Mouse (Mus musculus): ENCODE measurements around the gene Yaf2. TPM values are rescaled to one million over a fixed set of nuclear protein-coding genes. Genes with fewer than 3 reads are reported as not detected.

Gene Yaf2
- polyA plus RNA-seq, 1 experiment from 2014 or later: 31.4 TPM

- Histone ChIP-seq H3K27me3 (replicated peaks; ENCODE audit: control insufficient read depth, insufficient read depth, low read length) (no peaks in the 10 kb centered on the region), H3K27ac (ENCODE audit: low read length) (no peak overlapping the region), H3K36me3 (ENCODE audit: control insufficient read depth, insufficient read depth, low read length) (no peaks in the 10 kb centered on the region), H3K4me1 (ENCODE audit: control insufficient read depth, insufficient read depth, low read length) (no peaks in the 10 kb centered on the region; the same call in none of the 2 replicates), H3K9me3 (ENCODE audit: control insufficient read depth, low read length) (no peaks in the 10 kb centered on the region), H3K9ac (ENCODE audit: low read depth, low read length) (no peak overlapping the region), H3K4me3 (ENCODE audit: low read length) (no peak overlapping the region), H3K4me2 (ENCODE audit: low read depth, low read length) (no peak overlapping the region)
- ATAC-seq: no peak
- WGBS: 66% methylated on average over 2 of the region's 2 CpGs
Measured at GRCm38 (mm10) chr15:93298197-93298596, 38.5 kb downstream of the Yaf2 start.

- no peaks in the 10 kb centered on the region for H3K9me3 ChIP-seq (ENCODE audit: control insufficient read depth, low read length)
Measured at GRCm38 (mm10) chr15:93294483-93294882, 42.3 kb downstream of the Yaf2 start.

GRCm38 (mm10) chr15:93288321-93288720 is 48.4 kb downstream of the Yaf2 start:
- no peak overlapping the region for H3K27ac ChIP-seq (ENCODE audit: low read length)
- H3K36me3 ChIP-seq (ENCODE audit: control insufficient read depth, insufficient read depth, low read length): 0 out of 2 replicates have a peak, but pooled peaks cover 3% of the 10 kb centered on the region
- 92% methylated on average over 4 of the region's 4 CpGs for WGBS
- ATAC-seq: no peak
- no peaks in the 10 kb centered on the region for H3K9me3 ChIP-seq (ENCODE audit: control insufficient read depth, low read length)
- no peaks in the 10 kb centered on the region for H3K27me3 ChIP-seq (replicated peaks; ENCODE audit: control insufficient read depth, insufficient read depth, low read length)
- H3K4me2 ChIP-seq (ENCODE audit: low read depth, low read length): no peak overlapping the region
- H3K4me1 ChIP-seq (ENCODE audit: control insufficient read depth, insufficient read depth, low read length): no peaks in the 10 kb centered on the region
- no peak overlapping the region for H3K4me3 ChIP-seq (ENCODE audit: low read length)
- H3K9ac ChIP-seq (ENCODE audit: low read depth, low read length): no peak overlapping the region

More at GRCm38 (mm10) chr15:93294483-93294882, 42.3 kb downstream of the Yaf2 start:
- WGBS: 62% methylated on average over 11 of the region's 11 CpGs
- no peaks in the 10 kb centered on the region for H3K36me3 ChIP-seq (ENCODE audit: control insufficient read depth, insufficient read depth, low read length)
- H3K27me3 ChIP-seq (replicated peaks; ENCODE audit: control insufficient read depth, insufficient read depth, low read length): no peaks in the 10 kb centered on the region
- H3K4me3 ChIP-seq (ENCODE audit: low read length): no peak overlapping the region
- no peak overlapping the region for H3K9ac ChIP-seq (ENCODE audit: low read depth, low read length)
- no peak overlapping the region for H3K27ac ChIP-seq (ENCODE audit: low read length)
- no peak overlapping the region for H3K4me2 ChIP-seq (ENCODE audit: low read depth, low read length)
- peak; percentile 44; the same call in 1 of the 2 replicates for ATAC-seq
- H3K4me1 ChIP-seq (ENCODE audit: control insufficient read depth, insufficient read depth, low read length): no peaks in the 10 kb centered on the region; the same call in none of the 2 replicates

- Histone ChIP-seq H3K27ac (ENCODE audit: low read length) (no peak overlapping the region), H3K9ac (ENCODE audit: low read depth, low read length) (no peak overlapping the region), H3K4me3 (ENCODE audit: low read length) (no peak overlapping the region), H3K27me3 (replicated peaks; ENCODE audit: control insufficient read depth, insufficient read depth, low read length) (no peaks in the 10 kb centered on the region), H3K4me2 (ENCODE audit: low read depth, low read length) (no peak overlapping the region), H3K4me1 (ENCODE audit: control insufficient read depth, insufficient read depth, low read length) (no peaks in the 10 kb centered on the region), H3K9me3 (ENCODE audit: control insufficient read depth, low read length) (no peaks in the 10 kb centered on the region), H3K36me3 (ENCODE audit: control insufficient read depth, insufficient read depth, low read length) (0 out of 2 replicates have a peak, but pooled peaks cover 3% of the 10 kb centered on the region)
- no peak for ATAC-seq
- 64% methylated on average over 2 of the region's 2 CpGs for WGBS
Measured at GRCm38 (mm10) chr15:93287628-93288027, 49.1 kb downstream of the Yaf2 start.

GRCm38 (mm10) chr15:93285244-93285643 is 51.5 kb downstream of the Yaf2 start:
- 0 out of 2 replicates have a peak, but pooled peaks cover 3% of the 10 kb centered on the region for H3K36me3 ChIP-seq (ENCODE audit: control insufficient read depth, insufficient read depth, low read length)
- ATAC-seq: no peak

GRCm38 (mm10) chr15:93284326-93284725 is 52.4 kb downstream of the Yaf2 start:
- ATAC-seq: no peak
- Histone ChIP-seq H3K27me3 (replicated peaks; ENCODE audit: control insufficient read depth, insufficient read depth, low read length) (no peaks in the 10 kb centered on the region), H3K4me1 (ENCODE audit: control insufficient read depth, insufficient read depth, low read length) (no peaks in the 10 kb centered on the region), H3K9ac (ENCODE audit: low read depth, low read length) (no peak overlapping the region), H3K36me3 (ENCODE audit: control insufficient read depth, insufficient read depth, low read length) (0 out of 2 replicates have a peak, but pooled peaks cover 3% of the 10 kb centered on the region), H3K27ac (ENCODE audit: low read length) (no peak overlapping the region), H3K4me2 (ENCODE audit: low read depth, low read length) (no peak overlapping the region), H3K9me3 (ENCODE audit: control insufficient read depth, low read length) (no peaks in the 10 kb centered on the region), H3K4me3 (ENCODE audit: low read length) (no peak overlapping the region)
- 78% methylated on average over 6 of the region's 6 CpGs for WGBS

More at GRCm38 (mm10) chr15:93285244-93285643, 51.5 kb downstream of the Yaf2 start:
- Histone ChIP-seq H3K4me1 (ENCODE audit: control insufficient read depth, insufficient read depth, low read length) (no peaks in the 10 kb centered on the region), H3K9ac (ENCODE audit: low read depth, low read length) (no peak overlapping the region), H3K27ac (ENCODE audit: low read length) (no peak overlapping the region), H3K9me3 (ENCODE audit: control insufficient read depth, low read length) (no peaks in the 10 kb centered on the region), H3K4me3 (ENCODE audit: low read length) (no peak overlapping the region), H3K27me3 (replicated peaks; ENCODE audit: control insufficient read depth, insufficient read depth, low read length) (no peaks in the 10 kb centered on the region), H3K4me2 (ENCODE audit: low read depth, low read length) (no peak overlapping the region)
- WGBS: 88% methylated on average over 15 of the region's 15 CpGs

DNA sequence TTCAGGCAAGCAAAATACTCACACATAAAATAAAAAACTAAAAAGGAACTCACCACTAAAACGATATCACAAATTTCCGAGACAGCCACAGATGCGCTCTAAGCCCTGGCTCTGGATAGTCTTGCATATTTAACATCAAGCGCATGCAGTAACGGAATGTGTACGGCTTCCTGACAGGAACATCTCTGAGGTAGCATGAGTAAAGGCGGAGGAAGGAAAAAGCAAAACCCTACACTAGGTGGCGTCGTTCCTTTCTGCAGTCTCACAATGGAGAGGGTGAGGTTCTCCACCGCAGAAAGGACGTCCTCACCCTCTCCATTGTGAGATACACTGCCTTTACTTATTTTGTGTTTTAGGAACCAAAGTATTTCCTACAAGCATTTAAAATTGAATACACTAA is 53.4 kb downstream of the Yaf2 start:
- no peak overlapping the region for H3K4me2 ChIP-seq (ENCODE audit: low read depth, low read length)
- no peak overlapping the region for H3K4me3 ChIP-seq (ENCODE audit: low read length)
- no peaks in the 10 kb centered on the region for H3K4me1 ChIP-seq (ENCODE audit: control insufficient read depth, insufficient read depth, low read length)
- no peak for ATAC-seq
- no peaks in the 10 kb centered on the region for H3K9me3 ChIP-seq (ENCODE audit: control insufficient read depth, low read length)
- H3K27ac ChIP-seq (ENCODE audit: low read length): no peak overlapping the region
- H3K27me3 ChIP-seq (replicated peaks; ENCODE audit: control insufficient read depth, insufficient read depth, low read length): no peaks in the 10 kb centered on the region
- no peak overlapping the region for H3K9ac ChIP-seq (ENCODE audit: low read depth, low read length)
- WGBS: 77% methylated on average over 11 of the region's 11 CpGs
- 0 out of 2 replicates have a peak, but pooled peaks cover 3% of the 10 kb centered on the region for H3K36me3 ChIP-seq (ENCODE audit: control insufficient read depth, insufficient read depth, low read length)

GRCm38 (mm10) chr15:93276276-93276675 is 60.5 kb downstream of the Yaf2 start:
- Histone ChIP-seq H3K9ac (ENCODE audit: low read depth, low read length) (peak overlapping the region; percentile 70; the same call in 1 of the 2 replicates), H3K4me3 (ENCODE audit: low read length) (peak overlapping the region; percentile 68), H3K27me3 (replicated peaks; ENCODE audit: control insufficient read depth, insufficient read depth, low read length) (no peaks in the 10 kb centered on the region), H3K4me2 (ENCODE audit: low read depth, low read length) (peak overlapping the region; percentile 95), H3K9me3 (ENCODE audit: control insufficient read depth, low read length) (no peaks in the 10 kb centered on the region), H3K36me3 (ENCODE audit: control insufficient read depth, insufficient read depth, low read length) (no peaks in the 10 kb centered on the region), H3K4me1 (ENCODE audit: control insufficient read depth, insufficient read depth, low read length) (peaks cover 22% of the 10 kb centered on the region), H3K27ac (ENCODE audit: low read length) (no peak overlapping the region; the same call in 1 of the 2 replicates)
- no peak for ATAC-seq
- WGBS: 6% methylated on average over 14 of the region's 14 CpGs

DNA sequence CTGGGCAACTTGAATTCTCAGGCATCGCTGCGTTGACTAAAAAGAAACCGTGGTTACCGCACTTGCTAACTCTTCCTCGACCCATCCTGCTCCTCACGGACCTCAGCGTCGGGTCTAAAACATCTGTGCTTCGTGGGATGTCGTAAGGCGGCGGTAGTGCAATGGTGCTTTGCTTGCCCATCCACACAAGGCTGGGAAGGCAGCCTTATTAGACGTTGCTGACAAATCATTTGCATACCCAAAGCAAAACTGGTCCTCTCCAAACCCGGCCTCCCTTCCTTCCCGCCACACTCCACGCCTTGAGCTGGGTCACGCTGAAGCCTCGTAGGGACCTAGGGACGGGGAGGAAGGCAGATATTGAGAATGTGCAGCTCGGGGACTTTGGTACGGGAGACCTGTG is 61.1 kb downstream of the Yaf2 start:
- Histone ChIP-seq H3K4me1 (ENCODE audit: control insufficient read depth, insufficient read depth, low read length) (peaks cover 22% of the 10 kb centered on the region), H3K27ac (ENCODE audit: low read length) (peak overlapping the region; percentile 84), H3K9ac (ENCODE audit: low read depth, low read length) (peak overlapping the region; percentile 70), H3K4me2 (ENCODE audit: low read depth, low read length) (peak overlapping the region; percentile 95), H3K36me3 (ENCODE audit: control insufficient read depth, insufficient read depth, low read length) (no peaks in the 10 kb centered on the region), H3K4me3 (ENCODE audit: low read length) (peak overlapping the region; percentile 68), H3K9me3 (ENCODE audit: control insufficient read depth, low read length) (no peaks in the 10 kb centered on the region), H3K27me3 (replicated peaks; ENCODE audit: control insufficient read depth, insufficient read depth, low read length) (no peaks in the 10 kb centered on the region)
- ATAC-seq: peak; percentile 59
- 1% methylated on average over 21 of the region's 21 CpGs for WGBS

Data from intestine, embryonic 16.5 days (tissue).